Mouse (Mus musculus): Measurements from ENCODE around the gene Mmp14.

Gene Mmp14

DNA sequence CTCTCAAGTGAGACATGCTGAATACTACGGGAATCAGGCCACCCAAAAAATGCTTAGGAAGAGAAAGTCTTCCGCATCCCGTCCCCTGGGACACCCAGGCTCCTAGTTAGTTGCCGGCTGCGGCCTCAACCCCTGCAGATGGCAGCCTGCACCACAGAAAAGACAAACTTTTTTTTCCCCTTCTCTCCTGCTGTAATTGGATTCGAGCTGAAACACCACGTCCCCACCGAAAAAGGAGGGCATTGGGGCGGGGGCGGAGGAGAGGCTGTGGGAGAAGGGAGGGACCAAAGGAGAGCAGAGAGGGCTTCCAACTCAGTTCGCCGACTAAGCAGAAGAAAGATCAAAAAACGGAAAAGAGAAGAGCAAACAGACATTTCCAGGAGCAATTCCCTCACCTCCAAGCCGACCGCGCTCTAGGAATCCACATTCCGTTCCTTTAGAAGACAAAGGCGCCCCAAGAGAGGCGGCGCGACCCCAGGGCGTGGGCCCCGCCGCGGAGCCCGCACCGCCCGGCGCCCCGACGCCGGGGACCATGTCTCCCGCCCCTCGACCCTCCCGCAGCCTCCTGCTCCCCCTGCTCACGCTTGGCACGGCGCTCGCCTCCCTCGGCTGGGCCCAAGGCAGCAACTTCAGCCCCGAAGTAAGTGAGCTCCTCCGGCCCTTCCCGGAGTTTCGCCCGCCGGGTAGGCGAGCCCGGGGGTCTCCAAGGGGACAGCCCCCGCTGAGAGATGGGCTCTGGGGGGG is at the start of gene Mmp14:
Gene Mmp14 (plus strand): TSS at position 279 of the 744 bp plus-strand sequence.
- no peak for DNase-seq (ENCODE audit: low read depth, low spot score)

DNA sequence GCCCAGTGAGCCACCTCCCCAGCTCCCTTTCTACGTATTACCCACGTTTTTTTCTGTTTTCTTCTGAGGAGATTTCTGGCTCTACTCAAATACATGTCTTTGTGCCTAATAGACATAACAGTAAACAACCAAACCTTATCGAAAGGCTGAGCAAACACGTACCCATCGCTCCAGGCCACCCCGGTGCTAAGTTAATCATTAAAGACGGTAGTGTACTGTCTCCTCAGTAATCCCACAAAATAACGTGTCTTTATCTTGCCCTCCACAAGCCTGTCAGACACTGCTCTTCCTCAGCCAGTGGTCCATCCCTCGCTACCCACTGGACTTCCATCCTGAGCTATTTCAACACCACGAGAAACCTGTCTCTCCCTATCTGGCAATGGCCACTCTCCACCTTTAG is 49.6 kb upstream of the Mmp14 start:
- DNase-seq (ENCODE audit: low read depth, low spot score), result no peak

DNA sequence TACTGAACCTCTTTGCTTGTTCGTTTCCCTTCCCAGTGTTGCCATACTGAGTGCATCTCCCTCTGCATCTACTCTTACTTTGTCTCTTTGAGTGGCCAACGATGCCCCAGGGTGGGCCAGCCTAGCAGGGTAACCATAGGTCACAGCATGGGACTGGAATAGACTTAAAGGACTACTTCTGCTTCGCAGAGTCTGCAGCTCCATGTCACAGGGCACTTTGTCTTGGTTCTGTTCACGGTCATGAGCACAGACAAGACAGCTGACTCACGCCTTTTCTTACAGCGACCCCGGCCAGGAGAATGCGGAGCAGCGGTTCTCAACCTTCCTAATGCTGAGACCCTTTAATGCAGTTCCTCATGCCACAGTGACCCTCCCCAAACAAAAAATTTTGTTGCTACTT is 48.8 kb upstream of the Mmp14 start:
- peak; percentile 63 for DNase-seq (ENCODE audit: low read depth, low spot score)

DNA sequence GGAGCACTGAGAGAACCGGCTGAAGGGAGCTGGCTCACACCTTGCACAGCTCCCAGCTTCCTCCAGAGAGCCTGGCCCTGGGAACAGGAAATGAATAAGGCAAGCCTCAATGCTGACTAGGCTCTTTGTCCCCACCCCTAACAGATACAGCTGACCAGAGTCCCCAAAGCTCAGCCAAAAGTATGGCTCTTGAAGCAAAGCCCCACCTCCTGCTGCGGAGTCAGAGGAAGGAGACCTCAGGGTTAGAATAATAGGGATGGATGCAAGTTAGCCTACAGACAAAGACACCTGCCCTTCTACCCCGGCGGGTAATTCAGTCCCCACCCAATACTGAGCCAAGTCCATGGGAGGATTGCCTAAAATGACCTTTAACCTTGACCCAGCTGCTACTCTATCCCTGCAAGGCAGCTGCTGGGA is 48.0 kb upstream of the Mmp14 start:
- DNase-seq (ENCODE audit: low read depth, low spot score), result no peak

DNA sequence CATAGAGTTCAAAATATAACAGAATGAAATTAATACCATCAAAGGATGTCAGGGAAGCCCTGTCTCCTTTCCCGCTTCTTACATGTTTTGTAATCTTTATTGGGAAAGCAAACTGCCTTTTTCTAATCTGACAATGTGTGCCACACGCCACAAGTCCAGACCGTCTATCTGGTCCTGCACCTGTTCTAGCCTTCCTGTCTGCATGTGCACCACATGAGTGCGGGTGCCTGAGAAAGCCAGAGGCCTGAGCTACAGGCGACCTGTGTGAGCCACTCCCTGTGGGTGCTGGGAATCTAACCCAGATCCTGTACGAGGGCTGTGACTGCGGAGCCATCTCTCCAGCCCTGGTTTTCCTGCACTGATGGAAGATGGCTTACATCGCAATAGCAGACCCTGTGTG is 47.0 kb upstream of the Mmp14 start:
- no peak for DNase-seq (ENCODE audit: low read depth, low spot score)

DNA sequence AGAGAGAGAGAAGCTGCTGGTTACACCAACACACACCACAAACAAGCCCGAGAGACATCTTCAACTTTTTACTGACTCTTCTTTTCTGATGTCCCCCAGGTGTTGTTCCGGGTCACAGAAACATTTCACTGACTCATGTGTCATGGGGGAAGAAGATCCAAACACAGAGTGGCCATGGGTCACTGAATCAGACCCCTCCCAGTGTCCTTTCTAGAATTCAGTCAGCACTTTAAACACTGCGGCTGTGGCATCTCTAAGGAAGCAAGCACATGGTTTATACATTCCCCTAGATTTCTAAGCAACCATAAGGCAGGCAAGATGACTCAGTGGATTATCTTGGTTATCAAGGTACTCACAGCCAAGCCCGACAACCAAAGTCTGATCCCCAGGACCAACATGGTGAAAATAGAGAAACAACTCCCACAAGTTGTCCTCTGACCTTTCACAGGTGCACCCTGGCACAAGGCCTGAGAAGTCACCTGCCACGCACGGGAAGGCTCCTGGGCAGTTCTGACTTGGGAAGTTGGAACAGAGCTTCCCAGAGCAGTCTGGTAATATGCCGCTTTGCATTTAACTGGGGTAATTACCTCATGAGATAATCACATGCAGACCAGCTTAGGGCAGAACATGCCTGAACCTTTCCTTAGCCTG is 45.3 kb upstream of the Mmp14 start:
- no peak for DNase-seq (ENCODE audit: low read depth, low spot score)

DNA sequence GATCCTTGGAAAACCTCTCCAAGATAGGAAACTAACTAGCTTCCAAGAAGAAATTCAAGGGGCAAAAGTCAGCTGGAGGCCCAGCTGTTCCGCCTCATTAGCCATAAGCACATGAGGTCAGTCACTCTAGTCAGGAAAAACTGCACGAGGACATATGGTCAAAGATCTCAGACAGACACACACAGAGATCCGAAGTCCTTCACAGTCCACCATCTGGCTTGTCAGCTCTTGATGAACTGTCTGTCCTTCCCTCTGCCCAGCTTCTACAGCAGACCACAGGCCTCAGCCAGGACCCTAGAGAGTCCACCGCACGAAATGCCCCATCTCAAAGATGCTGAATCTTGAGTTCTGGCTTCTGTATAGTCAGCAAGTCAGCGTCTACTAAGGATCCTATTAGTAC is 43.9 kb upstream of the Mmp14 start:
- no peak for DNase-seq (ENCODE audit: low read depth, low spot score)

DNA sequence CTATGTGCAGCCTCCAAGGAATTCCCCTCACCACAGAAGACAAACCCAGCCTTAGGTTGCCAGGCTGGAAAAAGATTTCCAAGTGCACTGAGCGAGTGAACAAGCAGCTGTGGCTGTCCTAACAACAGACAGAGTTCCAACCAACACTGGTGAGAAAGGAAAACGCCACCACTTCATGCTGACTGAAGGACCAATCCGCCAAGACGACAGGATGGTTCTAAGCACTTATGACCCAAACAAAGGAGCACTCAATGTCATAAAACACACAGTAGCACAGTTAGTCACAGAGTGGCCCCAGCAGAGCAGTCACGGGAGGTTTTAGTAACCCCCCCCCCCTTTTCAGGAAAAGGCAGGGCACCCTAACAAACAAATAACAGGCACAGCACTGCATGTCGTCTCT is 40.6 kb upstream of the Mmp14 start:
- DNase-seq (ENCODE audit: low read depth, low spot score), result no peak

DNA sequence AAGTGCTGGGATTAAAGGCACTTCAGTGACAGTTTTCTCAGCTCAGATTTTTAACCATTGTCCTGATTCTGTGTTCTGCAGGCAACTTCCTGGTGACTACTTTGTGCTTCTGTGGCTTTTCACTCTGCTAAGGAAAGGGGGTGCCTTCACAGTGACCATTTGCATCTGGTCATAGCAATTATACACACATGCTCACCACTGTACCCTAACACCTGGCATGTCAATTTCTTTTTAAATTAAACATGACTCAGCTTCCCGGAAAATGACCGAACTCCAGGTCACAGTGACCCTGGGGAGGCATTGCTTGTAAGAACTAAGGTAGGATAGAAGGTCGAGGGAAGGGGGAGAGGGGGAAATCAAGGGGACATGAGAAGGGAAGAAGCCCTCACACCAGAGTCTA is 37.6 kb upstream of the Mmp14 start:
- DNase-seq (ENCODE audit: low read depth, low spot score), result no peak

DNA sequence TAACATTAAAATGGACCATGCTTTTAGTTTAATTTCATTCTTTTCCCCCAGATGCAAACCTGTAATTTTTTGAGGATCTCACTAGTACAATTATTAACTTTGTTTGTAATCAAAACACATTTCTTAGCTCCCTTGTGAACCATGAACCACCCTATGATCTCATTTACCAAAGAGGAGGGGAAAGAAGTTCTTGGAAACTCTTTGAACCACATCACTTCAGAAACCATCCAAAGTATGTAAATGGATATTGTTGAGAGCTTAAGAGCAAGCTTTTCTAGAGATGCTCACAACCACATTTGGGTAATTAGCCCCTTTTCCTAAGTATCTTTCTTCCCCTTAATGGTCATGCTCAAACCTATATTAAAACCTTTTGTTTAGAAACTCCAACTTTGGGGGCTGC is 37.1 kb upstream of the Mmp14 start:
- no peak for DNase-seq (ENCODE audit: low read depth, low spot score)

DNA sequence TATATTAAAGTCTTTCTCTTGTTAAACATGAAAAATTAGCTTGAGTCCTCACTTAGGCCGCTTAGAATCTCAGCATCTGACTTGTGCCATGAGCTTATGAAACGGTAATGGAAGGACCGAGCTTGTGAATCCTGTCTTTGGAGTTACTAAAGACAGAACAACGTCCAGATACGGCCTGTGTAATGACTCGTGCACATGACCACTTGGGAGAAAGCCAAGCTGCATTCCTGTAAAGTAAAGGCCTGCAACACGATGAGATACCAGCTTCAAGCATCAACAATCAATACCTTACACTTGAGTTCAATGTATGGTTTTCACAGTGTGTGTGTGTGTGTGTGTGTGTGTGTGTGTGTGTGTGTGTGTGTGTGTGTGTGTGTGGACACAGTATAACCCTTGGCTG is 34.7 kb upstream of the Mmp14 start:
- no peak for DNase-seq (ENCODE audit: low read depth, low spot score)

DNA sequence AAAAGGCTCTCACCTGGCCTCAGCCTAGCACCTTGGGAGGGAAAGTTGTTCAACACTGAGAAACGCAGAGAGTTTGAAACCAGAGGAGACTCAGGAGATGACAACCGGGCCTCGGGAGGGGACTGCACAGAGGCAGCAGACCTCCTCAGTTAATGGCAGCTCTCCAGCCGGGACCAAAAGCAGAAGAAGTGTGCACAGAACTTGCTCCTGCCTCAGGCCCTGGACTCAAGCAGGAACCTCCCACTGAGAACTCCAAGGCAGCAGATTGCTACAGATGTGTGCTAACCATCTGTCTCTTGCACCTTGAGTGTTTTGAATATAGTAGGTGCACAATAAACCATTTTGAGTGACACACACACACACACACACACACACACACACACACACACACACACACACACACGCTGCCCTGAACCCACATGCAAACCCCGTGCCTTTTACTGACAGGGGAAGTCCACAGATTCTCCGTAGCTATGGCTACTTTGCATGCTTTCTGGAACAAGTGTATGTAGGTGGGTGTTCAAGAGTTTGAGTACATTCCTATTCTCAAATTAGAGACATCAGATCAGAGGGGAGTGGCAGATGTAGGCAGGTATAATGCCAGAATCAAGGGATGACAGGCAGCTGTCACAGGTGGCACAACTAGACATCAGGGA is 33.4 kb upstream of the Mmp14 start:
- DNase-seq (ENCODE audit: low read depth, low spot score), result peak; percentile 74

DNA sequence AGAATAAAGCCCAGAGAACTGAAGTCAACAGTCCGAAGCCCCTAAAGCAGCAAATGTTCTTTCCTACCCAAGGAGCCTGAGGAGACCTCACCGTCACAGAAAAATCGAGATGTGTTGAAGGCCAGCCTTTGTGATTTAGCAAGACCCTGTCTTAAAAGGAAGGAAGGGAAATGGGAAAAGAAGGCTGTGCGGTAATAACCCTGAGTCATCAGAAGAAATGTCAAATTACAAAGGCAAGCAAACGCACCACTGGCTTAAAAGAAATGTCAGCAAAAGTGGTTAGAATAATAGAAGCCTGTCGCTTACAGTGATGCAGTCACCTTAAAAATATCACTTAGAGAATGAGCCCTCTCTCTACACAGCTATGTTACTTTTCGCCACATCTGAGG is 32.9 kb upstream of the Mmp14 start:
- DNase-seq (ENCODE audit: low read depth, low spot score), result no peak

DNA sequence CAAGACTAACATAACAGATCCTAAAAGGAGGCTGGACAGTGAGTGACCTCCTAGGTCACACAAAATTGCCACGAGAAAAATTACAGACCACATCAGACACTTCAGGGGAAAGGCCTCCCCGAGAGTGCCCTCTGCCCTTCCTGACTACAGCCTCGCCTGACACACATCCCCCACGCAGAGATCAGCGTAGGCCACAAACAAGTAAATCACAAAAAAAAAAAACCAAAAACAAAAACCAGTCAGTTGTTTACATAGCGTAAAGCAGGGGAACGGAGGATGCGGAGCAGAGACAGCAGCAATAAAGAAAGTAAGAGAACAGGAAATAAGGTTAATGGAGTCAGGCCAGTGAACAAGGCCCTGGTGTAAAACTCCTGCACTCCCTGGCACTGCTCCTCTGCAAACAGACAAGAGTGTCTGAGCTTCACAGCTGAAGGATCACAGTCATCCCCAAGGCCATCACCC is 32.5 kb upstream of the Mmp14 start:
- DNase-seq (ENCODE audit: low read depth, low spot score), result peak; percentile 62

DNA sequence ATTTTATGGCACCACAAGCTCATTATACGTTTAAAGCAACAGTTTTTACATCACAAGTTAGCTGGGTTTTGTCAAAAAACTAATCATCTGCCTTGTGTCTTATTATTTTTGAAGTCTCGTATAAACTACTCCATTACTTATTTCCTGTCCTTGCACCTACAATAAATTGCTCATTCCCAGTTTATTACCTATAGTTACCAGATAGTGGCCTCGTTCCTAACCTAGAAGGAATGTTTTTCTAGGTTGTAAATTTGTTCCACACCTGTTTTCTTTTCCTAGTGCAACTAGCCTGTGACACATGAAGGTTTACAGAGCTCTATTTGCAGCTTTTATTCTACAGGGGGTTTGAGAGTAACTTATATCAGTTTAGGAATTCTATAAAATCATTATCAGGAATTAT is 29.7 kb upstream of the Mmp14 start:
- no peak for DNase-seq (ENCODE audit: low read depth, low spot score)

DNA sequence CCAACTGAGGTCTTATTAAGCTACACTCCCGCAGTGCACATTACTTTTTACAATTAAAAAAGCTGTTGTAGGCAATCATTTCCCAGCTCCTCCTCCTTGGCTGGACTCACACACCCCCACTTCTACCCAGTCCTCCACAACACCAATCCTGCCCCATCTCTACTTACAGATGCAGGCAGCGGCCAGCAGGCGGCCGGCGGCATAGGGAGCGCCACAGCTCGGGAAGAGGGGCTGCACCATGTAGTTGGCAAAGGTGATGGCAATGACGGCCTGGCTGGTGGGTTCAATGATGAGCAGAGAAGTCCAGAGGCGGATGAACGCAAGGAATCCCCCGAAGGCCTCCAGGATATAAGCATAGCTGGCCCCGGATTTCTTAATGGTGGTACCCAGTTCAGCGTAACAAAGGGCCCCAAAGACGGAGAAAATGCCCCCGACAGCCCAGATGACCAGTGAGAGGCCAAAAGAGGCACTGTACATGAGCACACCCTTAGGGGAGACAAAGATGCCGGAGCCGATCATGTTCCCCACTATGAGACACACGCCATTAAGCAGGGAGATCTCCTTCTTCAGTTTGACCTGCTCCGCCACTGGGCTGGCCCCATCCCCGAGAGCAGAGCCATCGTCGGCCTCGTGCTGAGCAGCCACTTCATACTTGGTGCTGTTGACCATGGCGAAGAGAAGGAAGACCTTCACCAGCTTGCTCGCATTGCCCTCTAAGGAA is 22.9 kb upstream of the Mmp14 start:
- DNase-seq (ENCODE audit: low read depth, low spot score), result peak; percentile 83

DNA sequence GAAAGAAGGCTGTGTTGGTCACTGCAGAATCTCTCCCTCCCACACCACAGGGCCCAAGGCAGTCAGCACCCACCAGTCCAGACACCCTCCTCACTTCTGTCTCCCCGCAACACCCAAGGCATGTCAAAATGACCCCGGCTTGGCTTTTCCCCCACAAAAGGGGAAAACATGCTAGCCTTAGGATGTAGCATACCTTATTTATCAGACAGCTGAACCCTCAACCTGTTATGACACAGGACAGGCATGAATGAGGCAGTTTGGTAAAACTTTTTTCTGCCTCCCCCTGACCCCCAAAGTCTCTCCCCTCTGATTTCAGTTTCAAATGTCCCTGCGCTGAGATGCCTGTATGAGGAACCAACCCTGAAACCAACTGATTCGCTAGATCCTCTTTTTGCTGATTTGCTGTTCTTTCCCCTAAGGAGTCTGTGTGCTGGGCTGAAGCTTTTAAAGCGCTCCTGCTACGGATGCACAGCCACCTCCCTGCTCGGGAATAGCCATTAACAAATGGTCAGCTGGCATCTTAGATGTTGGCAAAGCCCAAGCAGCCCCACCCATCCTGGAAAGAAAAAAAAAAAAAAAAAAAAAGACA is 22.3 kb upstream of the Mmp14 start:
- DNase-seq (ENCODE audit: low read depth, low spot score), result peak; percentile 89

DNA sequence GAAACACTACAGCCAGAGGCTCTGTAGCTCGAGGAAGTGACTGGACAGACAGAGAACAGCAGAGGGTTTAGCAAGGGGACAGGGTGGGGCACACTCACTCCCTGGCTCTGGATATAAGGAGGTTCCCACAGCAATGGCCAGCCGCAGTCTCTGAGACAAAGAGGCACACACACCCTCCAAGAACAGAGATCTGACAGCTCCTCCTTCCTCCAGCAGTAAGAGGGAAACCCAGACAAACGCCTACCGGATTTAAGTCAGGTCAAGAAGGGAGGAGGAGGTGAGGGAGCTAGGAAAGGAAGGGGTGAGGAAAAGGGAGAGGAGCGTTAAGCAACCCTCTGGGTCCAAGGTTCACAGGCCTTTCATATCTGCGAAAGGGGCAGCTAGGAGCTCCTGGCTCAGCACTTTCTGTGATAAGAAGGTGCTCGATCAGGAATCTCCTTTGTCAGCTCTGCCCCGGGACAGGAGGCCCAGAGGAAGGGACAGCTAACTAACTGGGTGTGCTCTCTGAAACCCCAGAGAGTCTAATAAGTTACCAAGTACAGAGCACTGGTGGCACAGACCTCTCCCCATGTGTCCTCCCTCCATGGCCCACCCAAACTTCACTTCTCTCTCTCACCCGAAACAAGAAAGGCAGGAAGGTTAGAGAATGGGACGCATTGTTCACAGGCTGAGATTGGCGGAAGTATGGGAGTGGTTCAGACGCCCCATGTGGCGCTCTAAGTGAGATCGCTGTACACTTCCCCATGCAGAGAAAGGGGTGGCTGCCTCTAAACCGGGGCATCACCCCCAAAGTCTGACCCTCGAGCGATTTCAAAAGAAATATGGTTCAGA is 21.2 kb upstream of the Mmp14 start:
- peak; percentile 60 for DNase-seq (ENCODE audit: low read depth, low spot score)

DNA sequence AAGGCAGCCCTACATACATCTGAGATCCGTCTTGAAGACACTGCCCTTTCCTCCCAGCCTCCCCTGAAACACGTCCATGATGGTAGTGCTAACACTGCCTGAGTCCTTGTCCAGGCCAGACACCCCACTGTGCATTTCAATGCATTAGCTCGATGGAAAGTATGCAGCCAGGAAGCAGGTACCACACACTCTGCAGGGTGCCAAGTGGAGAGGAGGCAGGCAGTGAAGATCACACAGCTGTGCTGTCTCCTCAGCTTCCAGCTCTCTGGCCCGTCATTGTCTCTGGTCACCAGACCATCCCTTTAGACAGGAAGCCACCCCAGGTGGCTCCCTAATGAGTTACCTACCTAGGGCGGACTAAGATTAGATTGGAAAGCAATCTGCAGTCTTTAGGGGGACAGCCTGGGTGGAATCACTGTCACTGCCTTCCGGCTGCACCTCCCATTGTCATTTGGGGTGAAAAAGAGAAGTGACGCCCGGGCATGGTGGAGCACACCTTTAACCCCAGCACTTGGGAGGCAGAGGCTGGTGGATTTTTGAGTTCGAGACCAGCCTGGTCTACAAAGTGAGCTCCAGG is 19.3 kb upstream of the Mmp14 start:
- DNase-seq (ENCODE audit: low read depth, low spot score), result peak; percentile 89

DNA sequence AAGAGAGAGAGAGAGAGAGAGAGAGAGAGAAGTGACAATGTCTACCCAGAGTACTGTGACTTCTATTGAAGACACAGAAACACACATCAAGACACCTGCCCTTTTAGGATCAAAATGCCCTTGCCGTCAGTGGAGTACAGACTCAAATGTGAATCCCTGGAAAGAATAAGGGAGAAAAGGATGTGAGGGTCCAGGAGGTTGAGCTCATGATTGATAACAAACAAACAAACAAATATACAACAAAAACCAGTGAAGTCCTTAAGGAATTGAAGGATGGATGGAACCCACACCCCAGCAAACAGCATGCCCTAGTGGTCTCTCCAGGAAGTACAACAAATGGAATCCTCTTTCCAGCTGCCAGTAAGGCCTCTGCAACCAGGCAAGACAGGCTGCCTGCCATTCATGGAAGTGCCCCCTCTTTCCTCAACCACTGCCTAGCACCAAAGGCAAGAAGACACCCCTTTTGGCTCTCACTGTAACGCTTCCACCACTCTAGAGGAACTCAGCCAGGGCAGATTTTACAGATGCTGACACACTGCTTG is 18.7 kb upstream of the Mmp14 start:
- peak; percentile 75 for DNase-seq (ENCODE audit: low read depth, low spot score)

Data from A20 (cell line).